Mouse (Mus musculus) heart, adult 8-10 months (tissue): ENCODE measurements around the gene Mageh1. TPM values are rescaled to one million over a fixed set of nuclear protein-coding genes. Genes with fewer than 3 reads are reported as not detected.
"Not testable (repeated sequence)": the region's sequence is repeated elsewhere in the genome, so short reads cannot be mapped to it uniquely, and the experiment has no call there.

Experiments used
- DNase-seq: peaks from one replicate; pipeline ENCODE4 v3.0.0; 2022; ENCODE audit warnings: low spot score
- total RNA-seq, 4 experiments: library from RNA; stranded (reverse); gene quantifications; 2 replicates each; pipeline ENCODE4 v1.2.4; 2022

The Mageh1 gene
- 10 to 100 TPM in 1 of 4 experiments, 1 to 10 TPM in 3; 6.9 to 11.8 (median 9.3) TPM for total RNA-seq

DNA sequence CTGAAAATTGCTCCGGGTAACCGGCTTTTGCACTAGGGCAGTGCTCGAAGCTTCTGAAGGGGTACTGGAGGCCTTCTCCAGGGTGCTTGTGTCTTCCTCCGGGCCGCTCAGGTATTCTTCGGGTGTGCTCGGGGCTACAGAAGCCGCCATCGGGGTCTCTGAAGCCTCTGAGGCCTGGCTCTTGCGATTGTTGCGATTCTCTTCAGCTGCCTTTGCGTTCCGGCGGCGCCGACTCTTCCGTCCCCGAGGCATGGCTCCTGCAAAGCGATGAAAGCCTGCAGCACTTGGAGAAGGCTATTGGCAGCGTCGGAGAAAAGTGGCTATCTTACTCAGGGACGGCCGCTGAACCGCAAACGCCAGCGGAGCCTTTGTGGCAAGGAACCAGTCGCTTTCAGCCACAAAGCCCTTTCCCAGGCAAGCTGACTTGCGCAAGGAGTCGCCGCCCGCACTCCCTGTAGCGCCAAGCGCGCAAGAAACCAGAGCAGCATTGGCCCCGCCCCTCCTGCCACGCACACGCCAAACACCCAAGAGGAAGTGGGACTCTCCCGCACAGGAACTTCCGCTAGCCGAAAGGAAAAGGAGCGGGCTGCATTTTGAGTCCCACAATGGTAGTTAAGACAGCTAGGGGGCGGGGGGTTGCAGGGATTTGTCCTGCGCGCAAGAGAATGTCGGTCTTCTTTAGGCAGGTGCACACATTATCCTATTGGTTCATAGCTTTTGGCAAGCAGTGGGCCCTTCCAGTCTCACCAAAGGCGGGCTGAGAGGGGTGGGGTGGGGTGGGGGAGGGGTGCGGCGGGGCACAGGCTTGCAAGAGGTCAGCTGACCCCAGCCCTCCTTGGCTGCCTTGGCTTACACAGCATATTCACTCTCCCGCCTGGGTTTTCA is at the start of gene Mageh1:
Gene Mageh1, minus strand, starts transcription at position 489 of the 885 bp plus-strand sequence.
- peak; percentile 54 for DNase-seq

DNA sequence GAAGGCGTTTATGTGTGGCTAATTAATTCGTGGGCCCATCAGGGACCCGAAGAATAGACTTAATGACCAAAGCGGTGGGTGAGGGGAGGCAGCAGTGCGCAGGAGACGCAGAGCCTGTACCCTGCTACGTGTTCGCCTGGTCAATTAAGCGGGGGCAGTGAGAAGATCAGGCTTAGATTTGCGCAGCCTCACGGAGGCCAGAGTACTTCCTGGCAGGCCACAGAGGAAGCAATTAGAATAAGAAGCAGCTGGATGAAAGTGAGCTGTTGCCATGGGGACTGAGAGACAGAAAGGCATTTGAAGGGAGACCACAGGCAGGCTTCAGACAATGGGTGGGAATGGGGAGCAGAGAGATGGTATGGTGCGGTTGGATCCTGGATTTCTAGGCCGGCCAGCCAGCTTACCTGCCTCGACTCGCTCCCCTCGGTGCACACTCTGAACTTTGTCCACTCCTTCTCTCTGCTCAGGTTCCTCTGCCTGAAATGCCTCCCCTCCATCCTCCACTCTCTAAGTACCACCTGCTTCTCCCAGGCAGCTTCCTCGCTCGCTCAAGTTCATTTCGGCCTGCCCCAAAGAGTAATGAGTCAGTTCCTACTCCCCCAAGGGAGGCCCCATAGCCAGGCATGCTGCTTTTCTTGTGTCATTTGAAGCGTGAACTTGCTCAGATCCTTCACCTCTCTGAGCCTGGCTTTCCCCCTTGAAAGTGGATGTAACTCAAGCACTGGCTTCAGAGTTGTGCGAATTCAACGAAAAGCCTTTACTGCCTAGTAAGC is 783 bp upstream of the Mageh1 start:
- DNase-seq, result not testable (repeated sequence)

DNA sequence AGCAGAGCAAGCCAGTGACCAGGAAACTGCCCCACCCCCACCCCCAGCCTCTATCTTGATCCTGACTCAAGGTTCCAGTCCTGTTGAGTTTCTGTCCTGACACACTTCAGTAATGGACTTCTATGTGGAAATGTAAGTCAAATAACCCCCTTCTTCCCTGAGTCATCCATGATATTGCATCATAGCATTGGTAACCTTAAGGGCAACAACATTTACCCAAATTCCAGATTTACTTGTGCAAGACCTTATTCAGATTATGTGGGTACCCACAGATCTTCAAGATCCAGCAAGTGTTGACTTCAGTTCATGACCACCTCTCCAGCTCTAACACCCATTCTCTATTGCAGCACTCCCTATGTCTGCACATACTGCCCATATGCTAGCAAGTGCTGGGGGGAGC is 5.8 kb downstream of the Mageh1 start:
- not testable (repeated sequence) for DNase-seq

DNA sequence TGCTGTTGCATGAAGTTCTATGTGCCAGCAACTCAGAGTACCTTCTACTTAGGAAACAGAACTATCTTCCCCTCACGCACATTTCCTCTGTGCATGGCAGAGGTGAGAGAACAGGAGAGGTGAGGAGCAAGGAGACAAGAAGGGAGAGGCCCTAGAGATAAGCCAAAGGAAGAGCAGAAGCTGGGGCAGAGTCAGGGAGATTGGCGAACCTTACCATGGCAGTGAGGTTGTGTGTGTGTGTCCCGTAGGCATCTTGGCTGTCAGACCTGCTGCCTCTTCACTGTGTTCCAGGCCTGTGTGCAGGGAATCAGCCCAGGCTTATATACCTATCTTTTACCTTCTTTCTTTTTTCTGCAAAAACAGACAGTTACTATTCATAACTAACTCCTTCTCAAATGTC is 11.7 kb downstream of the Mageh1 start:
- DNase-seq, result not testable (repeated sequence)

DNA sequence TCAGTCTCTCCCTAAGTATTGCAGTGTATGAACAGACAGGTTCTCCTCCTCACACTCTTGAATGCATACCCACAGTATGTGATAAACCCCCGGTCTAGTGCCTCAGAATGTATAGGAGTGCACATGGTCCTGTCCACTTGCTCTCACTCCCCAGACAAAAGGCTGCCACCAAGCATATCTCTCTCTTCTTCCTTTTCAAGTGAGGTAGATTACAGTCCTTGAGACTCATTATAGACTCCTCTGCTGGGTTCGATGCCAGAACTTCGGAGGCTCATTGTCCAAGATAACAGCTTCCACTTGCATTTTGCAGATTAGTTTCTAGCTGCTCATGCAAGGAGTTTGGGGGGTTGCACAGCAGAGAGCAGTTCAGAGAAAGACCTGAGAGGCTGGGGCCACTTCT is 12.1 kb downstream of the Mageh1 start:
- not testable (repeated sequence) for DNase-seq

DNA sequence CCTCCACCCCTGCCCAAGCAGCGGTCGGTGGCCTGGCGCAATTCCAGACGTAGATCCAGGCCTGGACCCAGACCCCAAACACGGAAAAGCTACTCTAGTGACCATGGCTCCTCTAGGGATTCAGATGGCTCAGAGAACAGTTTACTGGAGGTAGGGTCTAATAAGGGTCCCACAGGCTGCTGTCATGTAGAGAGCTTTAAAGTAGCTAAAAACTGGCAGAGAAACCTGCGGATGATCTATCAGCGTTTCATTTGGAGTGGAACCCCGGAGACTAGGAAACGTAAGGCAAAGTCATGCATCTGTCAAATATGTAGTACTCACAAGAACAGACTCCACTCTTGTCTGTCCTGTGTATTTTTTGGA is 29.7 kb downstream of the Mageh1 start:
- DNase-seq, result no peak

DNA sequence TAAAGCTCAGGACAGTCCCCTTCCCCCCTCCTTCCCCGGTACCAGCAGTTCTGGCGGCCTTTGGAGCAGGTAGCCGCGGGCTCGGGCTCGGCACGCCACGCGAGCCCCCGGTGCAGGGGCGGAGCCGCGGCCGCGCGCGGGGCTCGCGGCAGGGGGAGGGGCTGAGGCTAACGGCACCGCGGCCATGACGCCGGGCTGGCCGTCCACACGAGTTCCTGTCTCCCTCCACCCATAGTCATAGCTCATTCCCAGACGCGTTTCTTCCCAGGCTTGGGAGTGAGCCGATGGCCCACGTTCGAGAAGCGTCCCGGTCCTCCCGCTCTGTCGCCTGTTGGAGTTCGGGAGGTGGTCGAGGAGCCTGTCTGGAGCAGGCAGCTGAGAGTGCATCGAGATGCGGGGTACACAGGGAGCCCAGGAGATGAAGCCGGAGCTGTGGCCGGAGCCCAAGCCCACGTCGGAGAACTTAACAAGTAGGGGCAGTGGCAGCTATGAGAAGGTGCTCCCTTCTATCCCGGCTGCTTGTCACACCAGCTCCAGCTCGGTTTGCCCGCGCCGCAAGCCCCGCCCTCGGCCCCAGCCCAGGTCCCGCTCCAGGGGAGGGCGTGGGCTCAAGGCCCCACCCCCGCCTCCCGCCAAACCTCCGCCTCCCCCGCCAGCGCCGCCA is 30.2 kb downstream of the Mageh1 start:
- DNase-seq, result peak; percentile 11

DNA sequence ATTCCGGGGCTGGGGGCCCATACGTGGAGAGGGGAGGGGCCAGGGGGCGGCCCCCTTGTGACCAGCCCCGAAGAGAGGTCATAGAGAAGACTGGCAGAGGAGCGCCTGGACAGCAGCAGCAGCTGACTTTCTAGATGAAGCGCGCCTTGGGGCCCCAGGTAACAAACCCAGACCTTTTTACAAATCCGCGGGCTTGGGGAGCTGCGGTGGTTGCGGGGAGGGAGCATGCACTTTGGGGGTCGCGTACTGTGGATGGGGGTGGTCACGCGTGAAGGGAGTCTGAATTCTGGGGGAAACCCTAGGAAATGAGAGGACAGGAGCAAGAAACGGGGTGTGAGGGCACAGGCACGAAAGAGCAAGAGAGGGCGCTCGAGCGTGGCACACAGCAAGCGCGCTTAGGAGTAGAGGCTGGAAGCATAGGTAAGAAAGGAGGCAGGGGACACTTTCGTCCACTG is 31.0 kb downstream of the Mageh1 start, which contains the start of gene Usp51:
Gene Usp51, plus strand, starts transcription at position 83 of the 455 bp plus-strand sequence.
- peak; percentile 12 for DNase-seq

DNA sequence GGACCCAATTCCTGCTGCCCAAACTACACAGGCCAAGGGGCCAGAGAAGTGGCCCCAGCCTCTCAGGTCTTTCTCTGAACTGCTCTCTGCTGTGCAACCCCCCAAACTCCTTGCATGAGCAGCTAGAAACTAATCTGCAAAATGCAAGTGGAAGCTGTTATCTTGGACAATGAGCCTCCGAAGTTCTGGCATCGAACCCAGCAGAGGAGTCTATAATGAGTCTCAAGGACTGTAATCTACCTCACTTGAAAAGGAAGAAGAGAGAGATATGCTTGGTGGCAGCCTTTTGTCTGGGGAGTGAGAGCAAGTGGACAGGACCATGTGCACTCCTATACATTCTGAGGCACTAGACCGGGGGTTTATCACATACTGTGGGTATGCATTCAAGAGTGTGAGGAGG is 41.3 kb downstream of the Mageh1 start:
- not testable (repeated sequence) for DNase-seq

DNA sequence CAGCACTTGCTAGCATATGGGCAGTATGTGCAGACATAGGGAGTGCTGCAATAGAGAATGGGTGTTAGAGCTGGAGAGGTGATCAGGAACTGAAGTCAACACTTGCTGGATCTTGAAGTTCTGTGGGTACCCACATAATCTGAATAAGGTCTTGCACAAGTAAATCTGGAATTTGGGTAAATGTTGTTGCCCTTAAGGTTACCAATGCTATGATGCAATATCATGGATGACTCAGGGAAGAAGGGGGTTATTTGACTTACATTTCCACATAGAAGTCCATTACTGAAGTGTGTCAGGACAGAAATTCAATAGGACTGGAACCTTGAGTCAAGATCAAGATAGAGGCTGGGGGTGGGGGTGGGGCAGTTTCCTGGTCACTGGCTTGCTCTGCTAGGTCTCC is 47.5 kb downstream of the Mageh1 start:
- DNase-seq, result not testable (repeated sequence)

Other genes with a start within 250 kb of the Mageh1 start
- not detected for gene Usp51, start 31.1 kb downstream of the Mageh1 start, total RNA-seq
- not detected for gene Foxr2, start 81.2 kb upstream of the Mageh1 start, total RNA-seq
- gene Rragb, start 102.4 kb upstream of the Mageh1 start, total RNA-seq, result 1 to 10 TPM; 1.7 to 5.3 (median 2.5) TPM
- under 1 TPM; 0.17 to 0.82 (median 0.25) TPM for gene Klf8, start 199.9 kb upstream of the Mageh1 start, total RNA-seq